Mouse (Mus musculus): ENCODE results near the gene Hgf. TPM values are rescaled to one million over a fixed set of nuclear protein-coding genes. Genes with fewer than 3 reads are reported as not detected.

Gene Hgf
- total and polyA plus RNA-seq, 2 experiments from 2014 or later = 0.55 TPM; not detected in 1

- no peaks in the 10 kb centered on the region for H3K36me3 ChIP-seq (replicated peaks; ENCODE audit: control insufficient read depth, insufficient read depth, low read length)
- no peaks in the 10 kb centered on the region for H3K27me3 ChIP-seq (ENCODE audit: control insufficient read depth, insufficient read depth, low read length)
- DNase-seq (ENCODE audit: low spot score) = no peak
- no peaks in the 10 kb centered on the region for H3K4me1 ChIP-seq (ENCODE audit: control insufficient read depth, insufficient read depth)
- 79% methylated on average over 3 of the region's 3 CpGs for WGBS
- ATAC-seq (ENCODE audit: insufficient read depth, low read depth) = no peak
- TF ChIP-seq EP300 (IDR thresholded peaks at IDR 0.05; ENCODE audit: low read depth) = no peak
- TF ChIP-seq CTCF (IDR thresholded peaks at IDR 0.05; ENCODE audit: low read depth) = no peak
- no peaks in the 10 kb centered on the region for H3K9me3 ChIP-seq (replicated peaks; ENCODE audit: control insufficient read depth, low read length)
- H3K27ac ChIP-seq (ENCODE audit: low read depth) = no peak overlapping the region
- no peak overlapping the region for H3K4me3 ChIP-seq (ENCODE audit: low read depth, low read length)
- H3K9ac ChIP-seq (replicated peaks; ENCODE audit: low read depth, low read length) = no peak overlapping the region
- no peak overlapping the region for H3K4me2 ChIP-seq (ENCODE audit: low read depth, low read length)
Measured at GRCm38 (mm10) chr5:16547490-16547889, 5.8 kb upstream of the Hgf start.

- Histone ChIP-seq H3K27ac (ENCODE audit: low read depth) (no peak overlapping the region), H3K4me3 (ENCODE audit: low read depth, low read length) (no peak overlapping the region), H3K4me1 (ENCODE audit: control insufficient read depth, insufficient read depth) (0 out of 2 replicates have a peak, but pooled peaks cover 4% of the 10 kb centered on the region), H3K27me3 (ENCODE audit: control insufficient read depth, insufficient read depth, low read length) (no peaks in the 10 kb centered on the region), H3K9me3 (replicated peaks; ENCODE audit: control insufficient read depth, low read length) (no peaks in the 10 kb centered on the region), H3K36me3 (replicated peaks; ENCODE audit: control insufficient read depth, insufficient read depth, low read length) (no peaks in the 10 kb centered on the region), H3K9ac (replicated peaks; ENCODE audit: low read depth, low read length) (no peak overlapping the region), H3K4me2 (ENCODE audit: low read depth, low read length) (0 out of 2 replicates have a peak overlapping the region, but pooled peaks have one; percentile 66)
- WGBS = 48% methylated on average over 4 of the region's 4 CpGs
- ATAC-seq (ENCODE audit: insufficient read depth, low read depth) = no peak
- TF ChIP-seq CTCF (IDR thresholded peaks at IDR 0.05; ENCODE audit: low read depth) (no peak), EP300 (IDR thresholded peaks at IDR 0.05; ENCODE audit: low read depth) (no peak)
- DNase-seq (ENCODE audit: low spot score) = no peak
Measured at GRCm38 (mm10) chr5:16552647-16553046, 648 bp upstream of the Hgf start.

- no peak overlapping the region for H3K9ac ChIP-seq (replicated peaks; ENCODE audit: low read depth, low read length)
- no peaks in the 10 kb centered on the region for H3K9me3 ChIP-seq (replicated peaks; ENCODE audit: control insufficient read depth, low read length)
- no peak overlapping the region for H3K27ac ChIP-seq (ENCODE audit: low read depth)
- H3K4me2 ChIP-seq (ENCODE audit: low read depth, low read length) = no peak overlapping the region
- no peaks in the 10 kb centered on the region for H3K4me1 ChIP-seq (ENCODE audit: control insufficient read depth, insufficient read depth)
- no peak overlapping the region for H3K4me3 ChIP-seq (ENCODE audit: low read depth, low read length)
- DNase-seq (ENCODE audit: low spot score) (no peak), ATAC-seq (ENCODE audit: insufficient read depth, low read depth) (no peak)
- no peaks in the 10 kb centered on the region for H3K27me3 ChIP-seq (ENCODE audit: control insufficient read depth, insufficient read depth, low read length)
- TF ChIP-seq EP300 (IDR thresholded peaks at IDR 0.05; ENCODE audit: low read depth) (no peak), CTCF (IDR thresholded peaks at IDR 0.05; ENCODE audit: low read depth) (no peak)
- WGBS = 84% methylated on average over 3 of the region's 3 CpGs
- no peaks in the 10 kb centered on the region for H3K36me3 ChIP-seq (replicated peaks; ENCODE audit: control insufficient read depth, insufficient read depth, low read length)
Measured at GRCm38 (mm10) chr5:16560247-16560646, 7.0 kb downstream of the Hgf start.

GRCm38 (mm10) chr5:16568997-16569396 is 15.7 kb downstream of the Hgf start:
- ATAC-seq (ENCODE audit: insufficient read depth, low read depth) (no peak), DNase-seq (ENCODE audit: low spot score) (no peak)
- H3K4me2 ChIP-seq (ENCODE audit: low read depth, low read length) = no peak overlapping the region
- no peak overlapping the region for H3K9ac ChIP-seq (replicated peaks; ENCODE audit: low read depth, low read length)
- H3K4me3 ChIP-seq (ENCODE audit: low read depth, low read length) = no peak overlapping the region
- no peaks in the 10 kb centered on the region for H3K27me3 ChIP-seq (ENCODE audit: control insufficient read depth, insufficient read depth, low read length)
- no peaks in the 10 kb centered on the region for H3K9me3 ChIP-seq (replicated peaks; ENCODE audit: control insufficient read depth, low read length)
- H3K4me1 ChIP-seq (ENCODE audit: control insufficient read depth, insufficient read depth) = no peaks in the 10 kb centered on the region
- 56% methylated on average over 4 of the region's 4 CpGs for WGBS
- no peak overlapping the region for H3K27ac ChIP-seq (ENCODE audit: low read depth)
- no peaks in the 10 kb centered on the region for H3K36me3 ChIP-seq (replicated peaks; ENCODE audit: control insufficient read depth, insufficient read depth, low read length)
- TF ChIP-seq EP300 (IDR thresholded peaks at IDR 0.05; ENCODE audit: low read depth) (no peak), CTCF (IDR thresholded peaks at IDR 0.05; ENCODE audit: low read depth) (no peak)

GRCm38 (mm10) chr5:16577882-16578742 is 24.8 kb downstream of the Hgf start:
- 76% methylated on average over 14 of the region's 14 CpGs for WGBS
- DNase-seq (ENCODE audit: low spot score) (no peak), ATAC-seq (ENCODE audit: insufficient read depth, low read depth) (no peak)
- no peaks in the 10 kb centered on the region for H3K36me3 ChIP-seq (replicated peaks; ENCODE audit: control insufficient read depth, insufficient read depth, low read length)
- TF ChIP-seq CTCF (IDR thresholded peaks at IDR 0.05; ENCODE audit: low read depth) = no peak
- TF ChIP-seq EP300 (IDR thresholded peaks at IDR 0.05; ENCODE audit: low read depth) = no peak
- no peak overlapping the region for H3K4me2 ChIP-seq (ENCODE audit: low read depth, low read length)
- H3K4me3 ChIP-seq (ENCODE audit: low read depth, low read length) = no peak overlapping the region
- H3K4me1 ChIP-seq (ENCODE audit: control insufficient read depth, insufficient read depth) = no peaks in the 10 kb centered on the region
- no peaks in the 10 kb centered on the region for H3K9me3 ChIP-seq (replicated peaks; ENCODE audit: control insufficient read depth, low read length)
- H3K27me3 ChIP-seq (ENCODE audit: control insufficient read depth, insufficient read depth, low read length) = no peaks in the 10 kb centered on the region
- no peak overlapping the region for H3K27ac ChIP-seq (ENCODE audit: low read depth)
- H3K9ac ChIP-seq (replicated peaks; ENCODE audit: low read depth, low read length) = no peak overlapping the region

Data from heart, postnatal 0 days (tissue).